ENCODE assay signal across 9 mouse cellular contexts in the genomic region with DNA sequence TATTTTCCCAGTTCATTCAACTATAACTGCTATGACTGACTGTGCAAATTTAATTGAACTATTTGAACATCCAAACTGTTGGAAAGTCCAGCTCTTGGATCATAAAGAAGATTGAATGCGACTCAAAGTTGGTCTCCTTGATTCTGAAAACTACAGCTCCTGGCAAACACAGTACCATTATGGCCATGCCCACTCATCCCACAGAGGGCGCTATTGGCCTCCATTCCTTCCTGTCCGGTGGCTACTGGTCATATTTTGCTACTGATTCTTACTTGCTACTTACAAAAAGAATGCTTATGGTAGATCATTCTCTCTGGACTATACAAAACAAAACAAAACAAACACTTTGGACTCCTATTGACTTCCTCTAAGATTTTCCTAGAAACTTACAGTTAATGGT.
A peak's percentile ranks its signal among the peaks of the same experiment; 100 is the strongest.
DNase-seq lines count a peak whose midpoint lies in the region; ATAC-seq lines count a peak whose summit lies in the region.
"Had no signal": no experiment of that assay in that cellular context is flagged by ENCODE, and none has a peak within 500 bp of the region (broad histone marks: within the 10 kb centered on the region; RNA-seq: fewer than 3 reads in every experiment).

No protein-coding gene starts in this region.

- peak; percentile 16 for DNase-seq in cerebellum, adult 11 months
- DNase-seq in cerebellum, adult 11-12 months: no peak
- DNase-seq in ovary, postnatal 36 days (ENCODE audit: low spot score): peak; percentile 50
- DNase-seq in ovary, adult 18-20 months (ENCODE audit: low spot score): no peak
- peak; percentile 22 to 63 for DNase-seq in kidney, adult 8-10 months
- DNase-seq in limb, embryonic 10.5 days (ENCODE audit: low spot score): peak; percentile 59
- peak; percentile 71 for DNase-seq in right cerebral cortex, postnatal 4 days

- H3K27me3 ChIP-seq in limb, embryonic 10.5 days (ENCODE audit: low read depth, poor library complexity, severe bottlenecking): no peaks in the 10 kb centered on the region

- WGBS in limb, embryonic 10.5 days: 28% methylated on average over 3 of the region's 3 CpGs

- H3K36me3 ChIP-seq in limb, embryonic 10.5 days: no peaks in the 10 kb centered on the region
- H3K36me3 ChIP-seq: G1E had no signal

- no peak overlapping the region for H3K4me3 ChIP-seq in limb, embryonic 10.5 days

- peak; percentile 60; the same call in 1 of the 2 replicates for ATAC-seq in common myeloid progenitor, adult 5-6 weeks (replicated peaks; ENCODE audit: low read depth, poor library complexity, severe bottlenecking)

- no peak overlapping the region for H3K27ac ChIP-seq in limb, embryonic 10.5 days

- H3K4me1 ChIP-seq in limb, embryonic 10.5 days: no peaks in the 10 kb centered on the region

- no peaks in the 10 kb centered on the region for H3K9me3 ChIP-seq in limb, embryonic 10.5 days (replicated peaks)
- H3K9me3 ChIP-seq: G1E had no signal

Comparison
In these comparisons a context has a peak if more than half of its experiments do, and no peak if none do; other contexts are left out.
1. DNase-seq: peak in cerebellum, adult 11 months (single experiment), ovary, postnatal 36 days (single experiment), kidney, adult 8-10 months (2 of 2), limb, embryonic 10.5 days (single experiment) and right cerebral cortex, postnatal 4 days (single experiment); none in cerebellum, adult 11-12 months (single experiment) and ovary, adult 18-20 months (single experiment).